Mouse (Mus musculus) heart, adult 2 months (tissue): ENCODE data around the gene Paox.

Source experiments
- CTCF ChIP-seq: fragments of 200-600 bp; IDR thresholded peaks from 2 replicates; pipeline ENCODE4 v1.8.1; 2022; ENCODE audit warnings: antibody characterized with exemption, mild to moderate bottlenecking, moderate library complexity
- EP300 ChIP-seq: fragments of 200-500 bp; IDR thresholded peaks from 2 replicates; pipeline ENCODE4 v1.6.1; 2011; ENCODE audit warnings: low read depth, low read length, control low read depth; ENCODE audit not compliant: insufficient read depth
- POLR2A ChIP-seq: fragments of 200-500 bp; IDR thresholded peaks from 2 replicates; pipeline ENCODE4 v1.6.1; 2011; ENCODE audit warnings: mild to moderate bottlenecking, low read depth, low read length, control low read depth; ENCODE audit not compliant: insufficient read depth

GRCm38 (mm10) chr7:140125278-140126021 lies 9.9 kb downstream of the Paox start:
- no peak; the same call in 1 of the 2 replicates for TF ChIP-seq CTCF
- TF ChIP-seq POLR2A: peak; percentile 72
- 0 out of 2 replicates have a peak, but pooled peaks have one; percentile 22 for TF ChIP-seq EP300
